Mouse (Mus musculus) liver, embryonic 11.5 days (tissue): ENCODE measurements around the gene Dnah5. TPM values are rescaled to one million over a fixed set of nuclear protein-coding genes. Genes with fewer than 3 reads are reported as not detected.

ENCODE experiments used
- ATAC-seq: fragments of 200-750 bp; cut with Nextera tagmentation; replicated peaks from 2 replicates; pipeline ENCODE4 v1.8.0; 2017; ENCODE audit warnings: moderate number of reproducible peaks, mild to moderate bottlenecking, moderate TSS enrichment, moderate library complexity; ENCODE audit not compliant: low FRiP score
- DNase-seq: peaks from one replicate; pipeline ENCODE4 v3.0.0-alpha.2; 2017; ENCODE audit warnings: low spot score
- H3K27ac ChIP-seq: fragments of 300-500 bp; sonication (generic); 2 replicates; pipeline ENCODE4 v1.5.1; 2014; ENCODE audit warnings: mild to moderate bottlenecking, low read depth, low read length, control low read depth
- H3K27me3 ChIP-seq: fragments of 300-500 bp; sonication (generic); replicated peaks from 2 replicates; pipeline ENCODE4 v1.6.1; 2014; ENCODE audit warnings: low read length, mixed read lengths; ENCODE audit not compliant: control insufficient read depth, insufficient read depth
- H3K36me3 ChIP-seq: fragments of 300-500 bp; sonication (generic); 2 replicates; pipeline ENCODE4 v1.6.1; 2014; ENCODE audit warnings: mild to moderate bottlenecking, low read length, moderate library complexity, mixed read lengths; ENCODE audit not compliant: control insufficient read depth, insufficient read depth
- H3K4me1 ChIP-seq: fragments of 300-500 bp; sonication (generic); replicated peaks from 2 replicates; pipeline ENCODE4 v1.6.1; 2014; ENCODE audit warnings: low read length, mixed read lengths; ENCODE audit not compliant: control insufficient read depth, insufficient read depth
- H3K4me2 ChIP-seq: fragments of 300-500 bp; sonication (generic); 2 replicates; pipeline ENCODE4 v1.6.1; 2014; ENCODE audit warnings: mild to moderate bottlenecking, control low read depth, moderate library complexity
- H3K4me3 ChIP-seq: fragments of 300-500 bp; sonication (generic); 2 replicates; pipeline ENCODE4 v1.5.1; 2014; ENCODE audit warnings: low read depth, low read length, control low read depth
- H3K9ac ChIP-seq: fragments of 300-500 bp; sonication (generic); 2 replicates; pipeline ENCODE4 v1.6.1; 2014; ENCODE audit warnings: low read depth, low read length, control low read depth
- H3K9me3 ChIP-seq: fragments of 300-500 bp; sonication (generic); 2 replicates; pipeline ENCODE4 v1.6.1; 2016; ENCODE audit warnings: low read length, inconsistent platforms, mixed read lengths; ENCODE audit not compliant: control insufficient read depth
- WGBS: fragments of 180-500 bp; shearing (Covaris S2); extraction: QIAGEN DNeasy Blood & Tissue Kit; methylation state at CpG from one replicate; pipeline ENCODE4 v1.1.7; 2014; 5-methylcytosine and 5-hydroxymethylcytosine counted together
- polyA plus RNA-seq: library from polyadenylated mRNA; unstranded; fragments of >200 nt; fragmentation: Nextera tagmentation; extraction: Ambion mirVana; gene quantifications from 2 replicates; pipeline ENCODE4 v1.2.1, GENCODE M21; 2014

The Dnah5 gene
- polyA plus RNA-seq, result 0.01 and 0.03 TPM in 2 replicates

DNA sequence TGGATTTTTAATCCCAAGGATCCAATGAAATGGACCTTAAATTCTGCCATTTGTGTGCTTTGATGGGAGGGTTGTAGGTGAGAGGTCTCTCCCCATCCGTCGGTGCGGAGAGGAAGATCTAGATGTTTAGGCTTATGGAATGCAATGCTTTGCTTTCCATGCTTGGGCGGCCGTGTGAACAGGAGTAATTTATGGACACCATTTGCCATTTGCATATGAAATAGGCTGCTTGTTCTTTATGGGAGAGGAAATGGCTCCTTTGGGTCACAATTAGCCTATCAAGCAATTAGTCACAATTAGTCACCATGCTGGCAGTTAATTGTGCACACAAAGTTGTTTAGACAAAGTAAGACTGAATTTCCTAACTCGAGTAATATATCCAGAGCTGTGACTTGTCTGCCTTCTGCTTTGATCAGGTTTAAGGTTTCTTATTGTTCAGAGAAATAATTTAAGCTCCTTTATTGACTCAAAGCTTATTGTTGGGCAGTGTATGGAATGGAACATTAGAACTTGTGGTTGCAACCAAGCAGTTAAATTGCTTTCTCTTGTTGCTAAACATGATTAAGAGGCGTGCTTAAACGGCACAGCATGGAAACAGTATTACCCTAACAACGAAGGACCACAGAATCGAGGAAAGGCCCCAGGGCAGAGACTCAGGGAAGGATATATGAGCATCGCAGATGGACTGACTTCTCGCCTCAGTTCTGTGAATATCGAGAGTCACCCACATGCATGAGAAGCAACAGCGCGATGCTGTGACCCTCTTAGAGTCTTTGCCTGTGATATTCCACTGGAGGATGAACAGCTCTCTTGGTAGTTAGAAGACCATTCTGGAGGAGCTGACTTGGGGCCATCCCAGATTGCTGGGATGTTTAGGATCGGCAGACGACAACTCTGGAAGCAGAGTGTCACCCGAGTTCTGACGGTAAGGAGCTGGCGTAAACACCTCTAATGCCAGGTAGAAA is at the start of gene Dnah5:
TSS of gene Dnah5 (plus strand) at position 642 of the 965 bp plus-strand sequence.
- H3K9ac ChIP-seq, result no peak within 1 kb of the TSS
- no peaks in the 10 kb centered on the region for H3K36me3 ChIP-seq
- ATAC-seq (no peak), DNase-seq (no peak)
- no peaks in the 10 kb centered on the region for H3K4me1 ChIP-seq
- no peaks in the 10 kb centered on the region for H3K9me3 ChIP-seq
- no peak within 1 kb of the TSS for H3K4me3 ChIP-seq
- no peak within 1 kb of the TSS for H3K27ac ChIP-seq
- no peaks in the 10 kb centered on the region for H3K27me3 ChIP-seq
- 85% methylated on average over 20 of the region's 20 CpGs for WGBS
- no peak within 1 kb of the TSS for H3K4me2 ChIP-seq

DNA sequence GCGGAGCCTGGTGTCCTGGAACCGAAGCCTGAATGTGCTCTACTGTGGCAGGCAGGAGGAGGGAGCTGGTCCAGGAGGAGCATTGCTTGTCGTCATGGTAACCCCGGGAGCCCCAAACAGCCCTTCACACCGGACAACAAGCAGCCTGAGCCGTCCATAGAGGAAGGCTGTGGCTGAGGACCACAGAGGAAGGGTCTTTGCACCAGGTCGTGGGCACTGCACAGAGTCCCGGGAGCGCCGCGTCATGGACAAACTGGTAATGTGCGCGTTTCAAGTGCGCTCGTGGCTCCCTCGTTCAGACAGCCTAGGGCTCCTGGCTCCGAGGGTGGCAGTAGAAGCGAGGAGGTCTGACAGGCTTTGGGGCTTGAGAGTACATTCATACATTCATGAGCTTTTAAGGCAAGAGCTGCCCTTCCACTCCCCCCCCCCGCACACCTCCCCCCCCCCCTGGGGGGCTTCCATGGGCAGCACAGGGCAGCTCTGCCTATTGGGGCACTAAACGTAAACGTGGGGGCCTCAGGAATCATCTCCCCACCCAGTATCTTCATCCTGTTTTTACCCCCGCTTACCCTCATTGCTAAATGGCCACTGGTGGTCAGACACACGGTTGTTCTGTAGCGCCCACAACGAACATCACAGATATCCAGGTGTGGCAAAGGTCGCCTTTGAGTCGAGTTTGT is 48.6 kb upstream of the Dnah5 start:
- no peaks in the 10 kb centered on the region for H3K36me3 ChIP-seq
- H3K4me3 ChIP-seq, result peak overlapping the region; percentile 10; the same call in 1 of the 2 replicates
- 0 out of 2 replicates have a peak, but pooled peaks cover 7% of the 10 kb centered on the region for H3K4me1 ChIP-seq
- 9% methylated on average over 27 of the region's 27 CpGs for WGBS
- H3K9ac ChIP-seq, result no peak overlapping the region
- 0 out of 2 replicates have a peak, but pooled peaks have one; percentile 26 for ATAC-seq
- no peaks in the 10 kb centered on the region for H3K27me3 ChIP-seq
- H3K9me3 ChIP-seq, result no peaks in the 10 kb centered on the region
- peak overlapping the region; percentile 42 for H3K4me2 ChIP-seq
- peak; percentile 46 for DNase-seq
- H3K27ac ChIP-seq, result no peak overlapping the region

DNA sequence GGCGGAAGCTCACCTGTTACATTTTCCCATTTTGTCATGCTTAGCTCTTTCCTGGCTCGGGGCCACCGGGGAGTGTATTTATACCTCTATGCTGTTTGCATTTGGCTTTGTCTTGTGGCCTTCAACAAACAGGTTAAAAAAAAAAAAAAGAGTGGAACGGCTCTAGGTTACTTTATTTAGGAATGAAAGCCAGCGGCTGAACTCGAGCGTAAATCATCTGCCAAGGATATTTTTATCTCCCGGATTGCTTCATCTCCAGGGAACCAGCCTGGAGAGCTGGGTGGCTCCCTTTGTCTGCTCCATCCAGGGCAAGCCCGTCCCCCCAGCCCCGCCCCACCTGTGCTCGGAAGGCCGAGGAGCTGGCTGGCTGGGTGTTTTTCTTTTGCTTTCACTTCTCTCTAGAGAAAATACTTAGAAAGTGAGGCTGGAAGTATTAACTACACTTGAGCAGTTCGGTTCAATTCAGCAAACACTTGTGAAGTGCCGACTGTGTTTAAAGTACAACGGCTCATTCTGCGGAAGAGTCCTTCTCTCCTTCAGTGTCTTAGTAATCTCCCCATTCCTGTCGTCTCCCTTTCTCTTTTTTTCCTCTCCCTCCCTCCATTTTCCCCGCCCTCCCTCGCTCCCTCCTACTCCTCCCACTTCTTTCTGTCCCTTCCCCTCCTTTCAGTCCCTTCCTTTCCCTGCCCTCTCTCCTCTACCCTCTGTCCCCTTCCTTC is 44.6 kb upstream of the Dnah5 start:
- Histone ChIP-seq H3K9me3 (no peaks in the 10 kb centered on the region), H3K9ac (0 out of 2 replicates have a peak overlapping the region, but pooled peaks have one; percentile 38), H3K27ac (no peak overlapping the region), H3K36me3 (no peaks in the 10 kb centered on the region), H3K4me1 (0 out of 2 replicates have a peak, but pooled peaks cover 7% of the 10 kb centered on the region), H3K27me3 (no peaks in the 10 kb centered on the region), H3K4me2 (peak overlapping the region; percentile 71), H3K4me3 (peak overlapping the region; percentile 53)
- ATAC-seq, result peak; percentile 73
- peak; percentile 57 for DNase-seq
- WGBS, result 3% methylated on average over 19 of the region's 19 CpGs

DNA sequence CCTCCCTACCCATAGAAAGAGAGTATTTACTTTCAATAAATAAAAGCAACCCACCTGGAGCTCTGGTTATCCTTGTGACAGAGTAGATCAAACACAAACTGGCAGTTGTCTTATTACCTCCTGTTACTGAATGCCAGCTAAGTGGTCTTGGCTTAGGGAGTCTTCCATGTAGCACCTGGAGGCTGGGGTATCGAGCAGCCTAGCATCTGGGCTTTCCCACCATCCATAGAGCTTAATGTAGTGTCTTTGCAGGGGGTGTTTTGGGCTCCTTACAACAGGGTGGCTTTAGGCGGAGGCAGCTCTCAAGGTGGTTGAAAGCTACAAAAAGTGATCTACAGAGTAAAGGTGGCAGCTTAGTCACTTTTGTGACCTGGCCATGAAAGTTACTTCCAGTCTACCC is 41.3 kb upstream of the Dnah5 start:
- Histone ChIP-seq H3K4me3 (no peak overlapping the region), H3K4me2 (no peak overlapping the region), H3K9ac (no peak overlapping the region), H3K9me3 (no peaks in the 10 kb centered on the region), H3K27ac (no peak overlapping the region), H3K36me3 (no peaks in the 10 kb centered on the region), H3K4me1 (0 out of 2 replicates have a peak, but pooled peaks cover 3% of the 10 kb centered on the region), H3K27me3 (no peaks in the 10 kb centered on the region)
- ATAC-seq (no peak), DNase-seq (no peak)
- 83% methylated on average over 2 of the region's 2 CpGs for WGBS

DNA sequence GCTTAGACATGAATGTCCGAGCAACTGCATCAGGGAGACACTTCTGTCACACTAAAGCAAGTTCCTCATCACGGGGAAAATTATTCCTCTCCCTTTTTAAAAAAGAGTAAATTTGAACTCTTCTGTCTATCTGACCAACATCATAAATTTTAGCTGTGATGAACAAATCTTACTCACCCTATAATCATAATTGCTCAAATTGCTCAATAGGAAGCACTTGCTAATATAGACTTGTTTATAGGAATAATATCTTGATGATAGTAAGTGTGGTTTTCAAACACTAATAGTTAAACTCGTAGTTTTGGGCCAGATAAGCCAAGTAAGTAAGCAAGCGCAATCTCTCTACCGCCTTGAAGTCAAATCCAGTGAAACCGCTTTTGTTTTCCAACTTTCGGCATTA is 38.3 kb upstream of the Dnah5 start:
- no peak for ATAC-seq
- no peaks in the 10 kb centered on the region for H3K27me3 ChIP-seq

DNA sequence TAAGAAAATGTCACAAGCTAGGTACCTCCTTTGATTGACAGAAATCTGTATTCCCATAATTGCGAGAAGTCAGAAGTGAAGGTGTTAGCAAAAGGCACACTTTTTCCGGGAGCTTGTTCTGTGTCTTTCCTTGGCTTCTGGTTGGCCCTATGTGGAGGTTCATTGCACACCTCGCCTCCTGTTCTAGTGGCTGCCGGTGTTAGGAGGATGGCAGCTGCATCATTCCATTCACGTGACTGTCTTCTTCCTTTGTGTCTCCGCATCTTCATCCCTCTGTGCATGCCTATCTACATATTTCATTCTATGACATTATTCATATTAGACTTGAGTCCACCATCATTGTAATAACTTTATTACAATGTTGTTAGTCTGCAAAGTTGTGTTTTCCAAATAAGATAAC is 37.5 kb upstream of the Dnah5 start:
- WGBS, result 82% methylated on average over 6 of the region's 6 CpGs
- DNase-seq, result no peak
- no peak overlapping the region for H3K9ac ChIP-seq

More for the DNA sequence above, 38.3 kb upstream of the Dnah5 start:
- H3K4me3 ChIP-seq, result no peak overlapping the region
- H3K27ac ChIP-seq, result no peak overlapping the region
- H3K9ac ChIP-seq, result no peak overlapping the region
- DNase-seq, result no peak
- H3K4me1 ChIP-seq, result no peaks in the 10 kb centered on the region
- no peaks in the 10 kb centered on the region for H3K9me3 ChIP-seq
- H3K36me3 ChIP-seq, result no peaks in the 10 kb centered on the region
- no peak overlapping the region for H3K4me2 ChIP-seq
- WGBS, result 85% methylated on average over 7 of the region's 7 CpGs

DNA sequence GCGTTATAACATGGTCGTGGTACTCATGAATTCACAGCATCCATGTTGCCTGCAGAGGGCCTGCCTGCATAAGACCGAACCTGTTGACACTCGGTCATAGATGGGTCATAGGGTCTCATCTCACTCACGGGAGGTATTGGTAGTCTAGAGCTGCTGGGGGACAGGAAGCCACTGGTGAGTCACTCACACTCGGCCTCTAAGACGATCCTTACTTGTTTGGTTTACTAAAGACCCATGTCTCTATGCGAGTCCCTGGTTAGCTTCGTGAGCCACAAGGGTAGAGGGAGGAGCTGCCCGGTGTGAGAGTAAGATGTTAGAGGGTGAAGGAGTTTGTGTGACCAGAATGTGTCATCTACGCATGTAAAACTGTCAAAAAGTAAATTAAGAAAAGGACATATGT is 24.6 kb upstream of the Dnah5 start:
- H3K4me2 ChIP-seq, result no peak overlapping the region
- no peaks in the 10 kb centered on the region for H3K27me3 ChIP-seq
- no peak overlapping the region for H3K9ac ChIP-seq
- ATAC-seq (no peak), DNase-seq (no peak)
- H3K36me3 ChIP-seq, result no peaks in the 10 kb centered on the region
- no peaks in the 10 kb centered on the region for H3K4me1 ChIP-seq
- no peak overlapping the region for H3K4me3 ChIP-seq
- H3K9me3 ChIP-seq, result no peaks in the 10 kb centered on the region
- H3K27ac ChIP-seq, result no peak overlapping the region
- 74% methylated on average over 11 of the region's 11 CpGs for WGBS

More for the DNA sequence above, 37.5 kb upstream of the Dnah5 start:
- no peak for ATAC-seq
- H3K27ac ChIP-seq, result no peak overlapping the region
- H3K36me3 ChIP-seq, result no peaks in the 10 kb centered on the region
- H3K4me3 ChIP-seq, result no peak overlapping the region
- no peaks in the 10 kb centered on the region for H3K4me1 ChIP-seq
- no peaks in the 10 kb centered on the region for H3K27me3 ChIP-seq
- H3K4me2 ChIP-seq, result no peak overlapping the region
- H3K9me3 ChIP-seq, result no peaks in the 10 kb centered on the region

DNA sequence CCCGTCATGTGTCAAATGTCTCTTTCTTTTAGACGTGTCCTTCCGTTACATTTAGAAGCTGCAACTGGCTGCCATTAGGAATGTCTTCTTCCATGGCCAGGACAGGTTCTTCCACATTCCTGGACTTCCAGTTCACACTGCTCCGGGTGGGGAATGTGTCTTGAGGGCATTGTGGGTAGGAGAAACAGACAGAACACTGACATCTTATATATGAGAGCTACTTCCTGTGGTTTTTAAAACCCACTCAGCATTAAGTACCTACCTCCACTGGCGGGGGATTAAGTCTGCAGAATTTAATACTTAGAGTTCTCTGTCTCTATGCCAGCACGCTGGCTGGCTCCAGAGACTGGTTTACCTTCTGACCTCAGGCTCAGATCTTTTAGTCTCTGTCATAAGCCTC is 24.0 kb upstream of the Dnah5 start:
- DNase-seq (no peak), ATAC-seq (no peak)
- no peaks in the 10 kb centered on the region for H3K9me3 ChIP-seq

More for the DNA sequence above, 24.0 kb upstream of the Dnah5 start:
- no peak overlapping the region for H3K9ac ChIP-seq
- WGBS, result 73% methylated on average over 6 of the region's 6 CpGs
- H3K27ac ChIP-seq, result no peak overlapping the region
- H3K36me3 ChIP-seq, result no peaks in the 10 kb centered on the region
- no peaks in the 10 kb centered on the region for H3K27me3 ChIP-seq
- no peaks in the 10 kb centered on the region for H3K4me1 ChIP-seq
- no peak overlapping the region for H3K4me2 ChIP-seq
- no peak overlapping the region for H3K4me3 ChIP-seq
